Mouse (Mus musculus) liver (tissue): ENCODE measurements at regions not wholly inside any gene's neighbourhood (a gene's known extent, or its start where the extent isn't known, plus 50 kb on each side); places are given as distances from the start of the nearest gene placed in this dataset.

Source experiments
- DNase-seq: peaks from one replicate; pipeline ENCODE4 v3.0.0-alpha.2; 2020; ENCODE audit warnings: mixed read lengths

- DNase-seq, result no peak
These were observed 103.0 kb upstream of the Arrdc4 start for GRCm38 (mm10) chr7:68851981-68852575.

- no peak for DNase-seq
These were observed 95.6 kb upstream of the Arrdc4 start for GRCm38 (mm10) chr7:68844606-68845005.

GRCm38 (mm10) chr7:68843374-68843773 lies 94.3 kb upstream of the Arrdc4 start:
- peak; percentile 24 for DNase-seq

GRCm38 (mm10) chr7:68833977-68834791 lies 85.1 kb upstream of the Arrdc4 start:
- DNase-seq, result no peak

- DNase-seq, result no peak
These were observed 84.5 kb upstream of the Arrdc4 start for GRCm38 (mm10) chr7:68833517-68833916.

- DNase-seq, result peak; percentile 76
These were observed 80.8 kb upstream of the Arrdc4 start for GRCm38 (mm10) chr7:68829861-68830260.

GRCm38 (mm10) chr7:68824399-68824798 lies 75.4 kb upstream of the Arrdc4 start:
- no peak for DNase-seq

- DNase-seq, result no peak
These were observed 74.6 kb upstream of the Arrdc4 start for GRCm38 (mm10) chr7:68823646-68824045.

GRCm38 (mm10) chr7:68823189-68823588 lies 74.1 kb upstream of the Arrdc4 start:
- peak; percentile 61 for DNase-seq

GRCm38 (mm10) chr7:68814823-68815666 lies 66.0 kb upstream of the Arrdc4 start:
- no peak for DNase-seq

- no peak for DNase-seq
These were observed 60.7 kb upstream of the Arrdc4 start for GRCm38 (mm10) chr7:68809782-68810181.
